Mouse (Mus musculus) spleen, embryonic (tissue): Measurements from ENCODE around the gene Tspan2.

Experiments
- CTCF ChIA-PET: fragments of 350-600 bp; sonication (Branson Sonifier 250); formaldehyde crosslinking; loops from one replicate; lab custom pipeline; 2022; lab: Charles Lee

The Tspan2 gene

DNA sequence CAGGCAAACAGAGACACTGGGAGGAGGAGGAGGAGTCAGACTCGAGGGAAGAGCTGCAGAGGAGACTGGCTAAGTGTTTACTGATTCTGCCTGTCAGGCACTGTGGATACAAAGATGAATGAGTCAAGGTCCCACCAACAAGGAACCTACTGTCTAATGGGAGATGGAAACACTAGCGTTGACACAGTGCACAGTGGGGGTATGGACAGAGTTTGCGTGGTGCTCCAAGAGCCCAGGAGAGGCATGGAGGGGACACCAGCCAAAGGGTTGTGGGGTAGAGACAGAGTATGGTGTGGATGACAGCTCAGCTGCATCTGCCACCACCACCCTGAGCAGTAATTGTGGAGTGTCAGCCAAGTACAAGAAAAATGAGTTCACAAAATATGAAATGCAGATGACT lies 28.1 kb downstream of the Tspan2 start:
- CTCF ChIA-PET, result interaction anchor here (0.7 kb wide), 1 partner anchor 8 kb away, joined by 4 read pairs; no protein-coding TSS in a partner anchor

- CTCF ChIA-PET, result no interaction called here
Observed at GRCm38 (mm10) chr3:102763713-102764400, 29.5 kb downstream of the Tspan2 start.

DNA sequence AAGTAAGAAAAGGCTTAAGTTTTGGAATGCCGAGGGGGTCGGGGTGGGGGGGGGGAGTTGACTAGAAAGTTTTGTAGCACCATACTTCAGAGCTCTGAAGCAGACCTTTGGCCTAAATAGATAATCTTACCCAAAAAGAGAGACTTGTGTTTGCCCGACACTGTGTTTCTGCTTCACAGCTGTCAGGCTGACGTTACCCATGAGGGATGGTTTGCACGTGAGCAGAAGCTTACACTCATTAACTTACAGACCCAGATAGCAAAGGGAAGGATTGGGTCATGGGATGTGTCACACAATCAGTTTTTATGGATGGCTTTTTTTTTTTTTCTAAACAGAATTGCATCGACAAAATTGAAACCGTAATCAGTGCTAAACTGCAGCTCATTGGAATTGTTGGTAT lies 30.5 kb downstream of the Tspan2 start:
- CTCF ChIA-PET, result no interaction called here

GRCm38 (mm10) chr3:102773018-102773417 lies 38.7 kb downstream of the Tspan2 start:
- CTCF ChIA-PET, result no interaction called here

- CTCF ChIA-PET, result no interaction called here
Observed at GRCm38 (mm10) chr3:102782618-102783017, 48.3 kb downstream of the Tspan2 start, which contains the start of gene Tshb. TSS of gene Tshb (minus strand) at chr3:102782718.

- CTCF ChIA-PET, result interaction anchor here (1.0 kb wide), 1 partner anchor 73 kb away, joined by 3 read pairs; no protein-coding TSS in a partner anchor
Observed at GRCm38 (mm10) chr3:102787369-102787768, 53.0 kb downstream of the Tspan2 start.

- CTCF ChIA-PET, result interaction anchor here (0.6 to 1.5 kb wide), 3 partner anchors 89 to 955 kb away, joined by 4 to 9 read pairs (median 8); partner anchors contain the start of gene Mab21l3
Observed at GRCm38 (mm10) chr3:102803937-102804336, 69.6 kb downstream of the Tspan2 start.

- CTCF ChIA-PET, result no interaction called here
Observed at GRCm38 (mm10) chr3:102842386-102842785, 108.1 kb downstream of the Tspan2 start.

GRCm38 (mm10) chr3:102848661-102849060 lies 114.3 kb downstream of the Tspan2 start:
- CTCF ChIA-PET, result no interaction called here
